Mouse (Mus musculus) kidney, adult 2 months (tissue): ENCODE measurements at regions not wholly inside any gene's neighbourhood (a gene's known extent, or its start where the extent isn't known, plus 50 kb on each side); places are given as distances from the start of the nearest gene placed in this dataset.

ENCODE experiments used
- CTCF ChIP-seq: fragments of 200-500 bp; conservative IDR thresholded peaks from 2 replicates; pipeline ENCODE4 v1.5.1; 2011; ENCODE audit warnings: low read depth, mild to moderate bottlenecking, control low read depth, low read length, moderate library complexity, mixed read lengths; ENCODE audit not compliant: insufficient read depth, insufficient read length
- POLR2A ChIP-seq: fragments of 200-500 bp; IDR thresholded peaks from one replicate; pipeline ENCODE4 v1.6.1; 2011; ENCODE audit warnings: low read depth, low read length, control low read depth

GRCm38 (mm10) chr12:64736008-64736663 is 181.6 kb upstream of the Gm527 start:
- TF ChIP-seq CTCF = no peak; the same call in 1 of the 2 replicates
- no peak for TF ChIP-seq POLR2A
